9 mouse cellular contexts compared by ENCODE assay signal in the genomic region with DNA sequence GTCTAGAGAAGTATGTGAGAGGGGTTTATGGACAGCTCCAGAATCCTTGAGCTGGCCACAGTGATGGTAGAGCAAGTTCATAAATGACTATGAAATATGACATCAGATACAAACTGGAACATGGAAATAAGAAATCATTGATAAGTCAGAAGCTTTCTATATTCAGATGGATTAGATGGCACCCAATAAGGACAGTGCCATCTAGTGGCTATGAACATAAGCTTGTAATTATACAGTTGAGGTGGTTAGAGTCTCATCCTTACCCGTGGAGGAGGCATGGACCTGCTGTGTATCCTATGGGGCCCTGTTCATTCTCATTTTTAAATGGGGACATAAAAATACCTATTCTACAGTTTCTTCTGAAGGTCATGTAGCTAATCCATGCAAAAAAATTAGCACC.
DNase-seq lines count a peak whose midpoint lies in the region; ATAC-seq and TF ChIP-seq lines count a peak whose summit lies in the region.
"Had no signal": no experiment of that assay in that cellular context is flagged by ENCODE, and none has a peak within 500 bp of the region (broad histone marks: within the 10 kb centered on the region; RNA-seq: fewer than 3 reads in every experiment).

No protein-coding gene starts in this region.

- POLR2A ChIA-PET in Patski (lab: Charles Lee): no interaction called here

- no peak overlapping the region for H3K4me2 ChIP-seq in heart, postnatal 0 days (ENCODE audit: low read depth, low read length)
- H3K4me2 ChIP-seq in heart, embryonic 12.5 days: no peak overlapping the region
- H3K4me2 ChIP-seq in lung, postnatal 0 days (replicated peaks; ENCODE audit: low read depth, low read length): no peak overlapping the region
- H3K4me2 ChIP-seq: hindbrain, embryonic 15.5 days had no signal

- DNase-seq in heart, postnatal 0 days (ENCODE audit: low spot score): no peak
- DNase-seq in lung, postnatal 0 days (ENCODE audit: low spot score): peak; percentile 49
- no peak for DNase-seq in lung, adult 18-20 months
- DNase-seq in Patski (ENCODE audit: low read depth, low spot score): no peak
- peak; percentile 55 for DNase-seq in retina, embryonic 14.5 days (ENCODE audit: low spot score)
- no peak for DNase-seq in urinary bladder, postnatal 36 days (ENCODE audit: low spot score in 2 of 2)
- DNase-seq in adrenal gland, postnatal 25 days: no peak

- no peak overlapping the region for H3K27ac ChIP-seq in heart, postnatal 0 days (ENCODE audit: low read depth)
- H3K27ac ChIP-seq in heart, embryonic 12.5 days (ENCODE audit: poor library complexity, severe bottlenecking): no peak overlapping the region
- H3K27ac ChIP-seq in lung, postnatal 0 days (ENCODE audit: low read length): no peak overlapping the region
- H3K27ac ChIP-seq: hindbrain, embryonic 15.5 days had no signal

- TF ChIP-seq EP300 in heart, postnatal 0 days (IDR thresholded peaks at IDR 0.05; ENCODE audit: low read depth): no peak
- no peak for TF ChIP-seq EP300 in lung, postnatal 0 days (IDR thresholded peaks at IDR 0.05)

- ATAC-seq in heart, postnatal 0 days (ENCODE audit: insufficient read depth, low read depth): no peak
- ATAC-seq in heart, embryonic 12.5 days (ENCODE audit: insufficient number of reproducible peaks, low FRiP score): no peak
- no peak for ATAC-seq in lung, postnatal 0 days
- ATAC-seq in Patski: no peak

- no peaks in the 10 kb centered on the region for H3K36me3 ChIP-seq in heart, postnatal 0 days (replicated peaks; ENCODE audit: control insufficient read depth, insufficient read depth, low read length)
- no peaks in the 10 kb centered on the region for H3K36me3 ChIP-seq in heart, embryonic 12.5 days
- H3K36me3 ChIP-seq in lung, postnatal 0 days (ENCODE audit: insufficient read depth, low read length): no peaks in the 10 kb centered on the region
- H3K36me3 ChIP-seq: hindbrain, embryonic 15.5 days had no signal

- H3K9me3 ChIP-seq in heart, postnatal 0 days (replicated peaks; ENCODE audit: control insufficient read depth, low read length): no peaks in the 10 kb centered on the region
- no peaks in the 10 kb centered on the region for H3K9me3 ChIP-seq in heart, embryonic 12.5 days (replicated peaks)
- no peaks in the 10 kb centered on the region for H3K9me3 ChIP-seq in lung, postnatal 0 days (ENCODE audit: low read length)
- H3K9me3 ChIP-seq: hindbrain, embryonic 15.5 days had no signal

- in situ Hi-C loops in Patski (cut with MboI; ENCODE audit: low pct_unique_long_range_greater_than_20kb): no loop called here

- no peaks in the 10 kb centered on the region for H3K4me1 ChIP-seq in heart, postnatal 0 days (ENCODE audit: control insufficient read depth, insufficient read depth)
- no peaks in the 10 kb centered on the region for H3K4me1 ChIP-seq in heart, embryonic 12.5 days (replicated peaks)
- no peaks in the 10 kb centered on the region for H3K4me1 ChIP-seq in lung, postnatal 0 days (ENCODE audit: insufficient read depth, low read depth, low read length)
- H3K4me1 ChIP-seq: hindbrain, embryonic 15.5 days had no signal

- H3K27me3 ChIP-seq in heart, postnatal 0 days (ENCODE audit: control insufficient read depth, insufficient read depth, low read length): no peaks in the 10 kb centered on the region
- H3K27me3 ChIP-seq in heart, embryonic 12.5 days (replicated peaks): no peaks in the 10 kb centered on the region
- H3K27me3 ChIP-seq in lung, postnatal 0 days (replicated peaks; ENCODE audit: insufficient read depth, low read length): no peaks in the 10 kb centered on the region
- H3K27me3 ChIP-seq in Patski: no peaks in the 10 kb centered on the region
- H3K27me3 ChIP-seq: hindbrain, embryonic 15.5 days had no signal

- no peak overlapping the region for H3K9ac ChIP-seq in heart, postnatal 0 days (replicated peaks; ENCODE audit: low read depth, low read length)
- no peak overlapping the region for H3K9ac ChIP-seq in heart, embryonic 12.5 days
- no peak overlapping the region for H3K9ac ChIP-seq in lung, postnatal 0 days (replicated peaks; ENCODE audit: low read depth)
- H3K9ac ChIP-seq: hindbrain, embryonic 15.5 days had no signal

- peak; percentile 38 for TF ChIP-seq CTCF in heart, postnatal 0 days (IDR thresholded peaks at IDR 0.05; ENCODE audit: low read depth)
- peak; percentile 59 for TF ChIP-seq CTCF in lung, postnatal 0 days (IDR thresholded peaks at IDR 0.05)
- peak; percentile 40 for TF ChIP-seq CTCF in Patski (IDR thresholded peaks at IDR 0.05)

- WGBS in heart, postnatal 0 days: 31% methylated on average over 1 of the region's 1 CpGs
- WGBS in heart, embryonic 12.5 days: 44% methylated on average over 1 of the region's 1 CpGs
- WGBS in lung, postnatal 0 days: 23% methylated on average over 1 of the region's 1 CpGs

- CTCF ChIA-PET in Patski (lab: Charles Lee): interaction anchor here (1.0 to 2.9 kb wide), 6 partner anchors 10 to 24 kb away, joined by 3 to 8 read pairs (median 4); no protein-coding TSS in a partner anchor

- H3K4me3 ChIP-seq in heart, postnatal 0 days (ENCODE audit: low read depth, low read length): no peak overlapping the region
- H3K4me3 ChIP-seq in heart, embryonic 12.5 days: no peak overlapping the region
- no peak overlapping the region for H3K4me3 ChIP-seq in lung, postnatal 0 days (ENCODE audit: low read depth, low read length)
- H3K4me3 ChIP-seq: hindbrain, embryonic 15.5 days had no signal

Comparison
In these comparisons a context has a peak if more than half of its experiments do, and no peak if none do; other contexts are left out.
1. DNase-seq: peak in lung, postnatal 0 days (single experiment) and retina, embryonic 14.5 days (single experiment); none in heart, postnatal 0 days (single experiment), lung, adult 18-20 months (0 of 2), Patski (single experiment), urinary bladder, postnatal 36 days (0 of 2) and adrenal gland, postnatal 25 days (single experiment).
2. Peak in every context shown above with its lines, with median percentiles within 50 percentile points of each other: CTCF ChIP-seq.